Mouse (Mus musculus) kidney, embryonic 16.5 days (tissue): ENCODE results near the gene Ptma. TPM values are rescaled to one million over a fixed set of nuclear protein-coding genes. Genes with fewer than 3 reads are reported as not detected.
A peak's percentile ranks its signal among the peaks of the same experiment; 100 is the strongest.

Experiments used
- ATAC-seq: fragments of 200-750 bp; cut with Nextera tagmentation; 2 replicates; pipeline ENCODE4 v1.8.0; 2017; ENCODE audit warnings: moderate TSS enrichment; ENCODE audit not compliant: low FRiP score, low TSS enrichment
- H3K27ac ChIP-seq: fragments of 300-500 bp; sonication (generic); 2 replicates; pipeline ENCODE4 v1.5.1; 2014; ENCODE audit warnings: low read length
- H3K27me3 ChIP-seq: fragments of 300-500 bp; sonication (generic); 2 replicates; pipeline ENCODE4 v1.6.1; 2014; ENCODE audit warnings: low read length, control low read depth, mixed read lengths; ENCODE audit not compliant: insufficient read depth
- H3K36me3 ChIP-seq: fragments of 300-500 bp; sonication (generic); 2 replicates; pipeline ENCODE4 v1.6.1; 2014; ENCODE audit warnings: low read length, control low read depth, mixed read lengths; ENCODE audit not compliant: insufficient read depth
- H3K4me1 ChIP-seq: fragments of 300-500 bp; sonication (generic); 2 replicates; pipeline ENCODE4 v1.6.1; 2014; ENCODE audit warnings: low read length, control low read depth, mixed read lengths; ENCODE audit not compliant: insufficient read depth
- H3K4me2 ChIP-seq: fragments of 300-500 bp; sonication (generic); replicated peaks from 2 replicates; pipeline ENCODE4 v1.6.1; 2014; ENCODE audit warnings: low read depth, low read length
- H3K4me3 ChIP-seq: fragments of 300-500 bp; sonication (generic); 2 replicates; pipeline ENCODE4 v1.5.1; 2014; ENCODE audit warnings: mild to moderate bottlenecking, low read length
- H3K9ac ChIP-seq: fragments of 300-500 bp; sonication (generic); replicated peaks from 2 replicates; pipeline ENCODE4 v1.6.1; 2014; ENCODE audit warnings: low read length
- H3K9me3 ChIP-seq: fragments of 300-500 bp; sonication (generic); 2 replicates; pipeline ENCODE4 v1.6.1; 2016; ENCODE audit warnings: low read length, control low read depth
- WGBS: fragments of 180-500 bp; shearing (Covaris S2); extraction: QIAGEN DNeasy Blood & Tissue Kit; methylation state at CpG from one replicate; pipeline ENCODE4 v1.1.7; 2014; 5-methylcytosine and 5-hydroxymethylcytosine counted together
- polyA plus RNA-seq: library from polyadenylated mRNA; unstranded; fragments of >200 nt; fragmentation: Nextera tagmentation; extraction: Ambion mirVana; gene quantifications from 2 replicates; pipeline ENCODE4 v1.2.1, GENCODE M21; 2015

Ptma gene
- polyA plus RNA-seq, 1 experiment from 2014 or later = 2,279 TPM

DNA sequence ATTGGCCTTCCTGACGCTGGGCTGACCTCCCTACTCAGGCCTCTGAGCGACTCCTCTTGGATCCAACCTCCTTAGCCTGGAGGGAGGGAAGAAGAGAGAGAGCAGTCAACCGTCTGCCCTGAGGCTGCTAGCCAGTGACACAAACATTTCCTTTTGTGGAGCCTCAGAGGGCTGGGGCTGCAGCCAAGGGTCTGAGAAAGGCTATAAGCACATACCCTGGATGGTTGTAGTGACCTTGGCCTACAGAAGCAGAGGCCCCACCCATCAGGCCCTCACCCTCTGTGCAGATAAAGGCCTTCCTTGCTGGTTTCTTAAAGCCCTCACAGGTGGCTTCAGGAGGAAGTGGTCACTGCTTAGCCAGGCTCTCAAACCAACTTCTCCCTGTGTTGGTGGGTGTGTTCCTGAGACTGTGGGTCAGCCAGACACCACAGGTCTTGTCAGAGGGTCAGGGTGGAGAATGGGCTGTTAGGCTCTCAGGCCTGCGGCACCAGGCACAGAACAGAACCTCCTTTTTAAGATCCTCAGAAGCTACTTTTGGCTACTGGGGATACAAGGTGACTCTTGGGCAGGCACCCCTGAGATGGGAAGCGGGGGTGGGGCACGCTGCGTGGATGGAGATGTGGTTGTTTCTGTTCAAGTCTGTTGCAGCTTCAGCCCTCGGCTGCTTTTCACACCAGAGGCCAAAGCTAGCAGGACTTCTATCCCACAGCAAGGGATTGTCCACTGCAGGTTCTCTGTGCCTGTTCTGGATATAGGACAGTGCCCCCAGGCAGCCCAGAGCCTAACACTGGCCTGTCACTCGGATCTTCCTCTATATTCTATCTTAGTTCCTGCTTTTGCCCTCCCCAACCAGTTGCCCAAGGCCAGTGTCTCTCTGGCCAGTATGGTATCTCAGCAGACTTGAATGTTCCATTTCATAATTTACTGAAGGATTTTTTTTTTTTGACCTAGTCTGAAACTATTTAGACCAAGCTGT is 34.1 kb upstream of the Ptma start:
- H3K9me3 ChIP-seq = no peaks in the 10 kb centered on the region
- no peaks in the 10 kb centered on the region for H3K36me3 ChIP-seq
- WGBS = 64% methylated on average over 9 of the region's 9 CpGs
- H3K27ac ChIP-seq = peak overlapping the region; percentile 94
- no peaks in the 10 kb centered on the region for H3K27me3 ChIP-seq
- peak; percentile 7; the same call in 1 of the 2 replicates for ATAC-seq
- peaks cover 46% of the 10 kb centered on the region for H3K4me1 ChIP-seq
- H3K4me3 ChIP-seq = no peak overlapping the region
- peak overlapping the region; percentile 32; the same call in 1 of the 2 replicates for H3K9ac ChIP-seq
- H3K4me2 ChIP-seq = no peak overlapping the region

DNA sequence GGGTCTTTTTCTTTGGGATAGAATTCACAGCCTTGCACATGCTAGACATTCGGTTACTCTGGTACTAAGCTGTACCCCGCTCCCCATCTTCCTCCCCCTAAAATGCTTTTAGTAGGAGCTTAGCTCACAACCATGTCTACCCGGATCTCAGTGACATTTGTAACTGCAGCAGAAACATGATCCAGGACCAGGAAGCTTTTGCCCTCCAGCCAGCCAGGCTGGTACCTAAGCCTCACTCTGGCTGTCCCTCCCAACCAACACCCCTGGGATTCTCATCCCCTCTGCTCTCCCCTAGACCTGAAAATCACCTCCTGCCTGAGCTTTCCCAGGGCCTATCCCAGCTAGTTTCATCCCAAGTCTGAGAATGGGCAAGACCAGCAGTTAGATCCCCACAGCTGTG is 32.7 kb upstream of the Ptma start:
- no peaks in the 10 kb centered on the region for H3K9me3 ChIP-seq
- no peak overlapping the region for H3K9ac ChIP-seq
- ATAC-seq = no peak
- H3K4me2 ChIP-seq = no peak overlapping the region
- no peaks in the 10 kb centered on the region for H3K36me3 ChIP-seq
- 0 out of 2 replicates have a peak overlapping the region, but pooled peaks have one; percentile 21 for H3K27ac ChIP-seq
- no peaks in the 10 kb centered on the region for H3K27me3 ChIP-seq
- WGBS = 67% methylated on average over 3 of the region's 3 CpGs
- H3K4me3 ChIP-seq = no peak overlapping the region
- peaks cover 49% of the 10 kb centered on the region for H3K4me1 ChIP-seq

DNA sequence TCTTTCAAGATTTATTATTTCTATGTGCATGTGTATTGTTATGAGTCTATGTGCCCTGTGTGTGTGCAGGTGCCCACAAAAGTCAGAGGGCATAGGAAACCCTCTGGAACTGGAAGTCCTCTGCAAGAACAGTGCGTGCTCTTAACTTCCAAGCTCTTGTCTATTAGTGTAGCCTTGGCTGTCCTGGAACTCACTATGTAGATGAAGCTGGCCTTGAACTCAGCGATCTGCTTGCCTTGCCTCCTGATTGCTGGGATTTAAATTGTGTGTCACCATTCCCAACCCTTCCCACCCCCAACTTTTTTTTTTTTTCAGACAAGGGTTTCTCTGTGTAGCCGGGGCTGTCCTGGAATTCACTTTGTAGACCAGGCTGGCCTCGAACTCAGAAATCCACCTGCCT is 30.2 kb upstream of the Ptma start:
- Histone ChIP-seq H3K27me3 (no peaks in the 10 kb centered on the region), H3K4me1 (peaks cover 49% of the 10 kb centered on the region), H3K4me3 (no peak overlapping the region), H3K4me2 (no peak overlapping the region), H3K9me3 (no peaks in the 10 kb centered on the region), H3K9ac (no peak overlapping the region), H3K27ac (no peak overlapping the region; the same call in none of the 2 replicates), H3K36me3 (no peaks in the 10 kb centered on the region)
- WGBS = 88% methylated on average over 4 of the region's 4 CpGs
- ATAC-seq = no peak

DNA sequence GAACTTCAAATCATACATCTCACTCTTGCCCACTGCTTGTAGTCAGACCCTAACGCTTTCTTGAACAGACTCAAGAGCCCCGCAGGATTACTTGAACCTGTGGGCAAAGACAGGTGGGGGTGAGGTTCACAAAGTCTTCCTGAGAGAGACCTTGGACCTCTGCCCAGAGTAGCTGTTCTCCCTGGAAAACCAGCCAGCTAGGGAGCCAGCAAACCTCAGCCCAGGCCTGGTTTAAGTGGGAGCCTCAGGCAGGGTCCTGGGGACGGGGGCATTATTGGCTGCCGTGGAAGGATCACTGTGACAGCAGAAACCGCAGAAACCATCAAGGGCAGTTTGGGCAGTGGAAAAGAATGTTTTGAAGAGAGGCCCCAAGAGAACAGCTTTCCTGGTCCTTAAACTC is 29.2 kb upstream of the Ptma start:
- no peaks in the 10 kb centered on the region for H3K36me3 ChIP-seq
- peak overlapping the region; percentile 18 for H3K9ac ChIP-seq
- 74% methylated on average over 5 of the region's 5 CpGs for WGBS
- peak overlapping the region; percentile 96 for H3K27ac ChIP-seq
- H3K9me3 ChIP-seq = no peaks in the 10 kb centered on the region
- H3K4me3 ChIP-seq = no peak overlapping the region
- H3K4me1 ChIP-seq = peaks cover 50% of the 10 kb centered on the region
- H3K27me3 ChIP-seq = no peaks in the 10 kb centered on the region
- ATAC-seq = no peak
- H3K4me2 ChIP-seq = no peak overlapping the region

DNA sequence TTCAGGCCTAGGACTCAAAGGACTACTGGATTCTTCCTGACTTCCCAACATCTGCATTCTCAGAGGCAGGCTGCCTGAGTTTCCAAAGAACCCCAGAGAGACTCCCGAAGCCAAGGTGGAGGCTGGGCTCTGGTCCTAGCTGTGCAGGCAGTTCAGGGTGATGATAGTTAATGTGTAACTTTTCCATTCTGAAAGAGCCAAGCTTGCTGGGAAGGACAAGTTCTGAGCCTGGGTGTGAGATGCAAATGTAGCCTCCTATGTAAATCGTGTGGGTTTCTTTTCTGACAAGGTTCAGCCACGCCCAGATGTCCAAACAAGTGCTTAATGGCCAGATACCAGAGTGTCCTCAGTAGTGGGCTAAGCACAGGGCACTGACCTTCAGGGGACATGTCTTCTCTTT is 28.5 kb upstream of the Ptma start:
- Histone ChIP-seq H3K27me3 (no peaks in the 10 kb centered on the region), H3K27ac (peak overlapping the region; percentile 96), H3K4me2 (no peak overlapping the region), H3K9me3 (no peaks in the 10 kb centered on the region), H3K4me3 (no peak overlapping the region), H3K4me1 (peaks cover 52% of the 10 kb centered on the region), H3K36me3 (no peaks in the 10 kb centered on the region), H3K9ac (peak overlapping the region; percentile 54)
- peak; percentile 46 for ATAC-seq
- 50% methylated on average over 3 of the region's 3 CpGs for WGBS

- Histone ChIP-seq H3K9ac (peak overlapping the region; percentile 54), H3K4me3 (no peak overlapping the region), H3K4me2 (no peak overlapping the region), H3K27me3 (no peaks in the 10 kb centered on the region), H3K36me3 (no peaks in the 10 kb centered on the region), H3K4me1 (peaks cover 58% of the 10 kb centered on the region), H3K9me3 (no peaks in the 10 kb centered on the region), H3K27ac (peak overlapping the region; percentile 96)
- WGBS = 59% methylated on average over 1 of the region's 1 CpGs
- no peak for ATAC-seq
Observed at GRCm38 (mm10) chr1:86498611-86499010, 27.9 kb upstream of the Ptma start.

DNA sequence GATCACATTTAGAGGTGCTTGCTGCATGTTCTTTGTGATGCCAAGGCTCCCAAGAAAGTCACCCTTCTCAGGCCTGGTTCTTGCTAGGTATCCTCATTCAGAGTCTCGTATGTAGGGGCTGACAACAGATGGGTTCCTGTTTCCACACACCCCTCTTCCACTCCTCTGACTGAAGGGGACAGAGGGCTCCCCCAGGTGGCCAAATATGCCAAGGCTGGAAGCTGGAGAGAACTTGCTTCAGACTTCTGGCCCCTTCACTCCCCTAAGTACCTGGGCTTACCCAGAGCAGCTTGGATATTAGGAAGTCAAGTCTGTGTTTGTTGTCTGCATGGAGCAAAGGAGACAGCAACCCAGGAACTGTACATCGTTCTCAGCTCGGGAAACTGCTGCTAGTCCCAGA is 26.6 kb upstream of the Ptma start:
- Histone ChIP-seq H3K9ac (peak overlapping the region; percentile 46; the same call in 1 of the 2 replicates), H3K4me1 (peaks cover 66% of the 10 kb centered on the region), H3K9me3 (no peaks in the 10 kb centered on the region), H3K36me3 (no peaks in the 10 kb centered on the region), H3K27ac (peak overlapping the region; percentile 16; the same call in 1 of the 2 replicates), H3K4me3 (no peak overlapping the region), H3K4me2 (no peak overlapping the region), H3K27me3 (no peaks in the 10 kb centered on the region)
- ATAC-seq = no peak
- 27% methylated on average over 3 of the region's 3 CpGs for WGBS

GRCm38 (mm10) chr1:86500681-86501080 is 25.8 kb upstream of the Ptma start:
- Histone ChIP-seq H3K27ac (peak overlapping the region; percentile 54; the same call in 1 of the 2 replicates), H3K27me3 (no peaks in the 10 kb centered on the region), H3K9me3 (no peaks in the 10 kb centered on the region), H3K4me1 (peaks cover 74% of the 10 kb centered on the region), H3K4me3 (no peak overlapping the region), H3K4me2 (no peak overlapping the region), H3K36me3 (no peaks in the 10 kb centered on the region), H3K9ac (no peak overlapping the region)
- ATAC-seq = no peak
- WGBS = 66% methylated on average over 4 of the region's 4 CpGs

GRCm38 (mm10) chr1:86501114-86501532 is 25.4 kb upstream of the Ptma start:
- Histone ChIP-seq H3K4me2 (no peak overlapping the region), H3K27ac (peak overlapping the region; percentile 54), H3K4me1 (peaks cover 76% of the 10 kb centered on the region), H3K27me3 (no peaks in the 10 kb centered on the region), H3K9me3 (no peaks in the 10 kb centered on the region), H3K9ac (peak overlapping the region; percentile 5), H3K4me3 (no peak overlapping the region), H3K36me3 (no peaks in the 10 kb centered on the region)
- ATAC-seq = no peak
- WGBS = 37% methylated on average over 6 of the region's 6 CpGs

- peak overlapping the region; percentile 5; the same call in 1 of the 2 replicates for H3K9ac ChIP-seq
- ATAC-seq = peak; percentile 1; the same call in 1 of the 2 replicates
- peaks cover 78% of the 10 kb centered on the region for H3K4me1 ChIP-seq
- WGBS = 0% methylated on average over 4 of the region's 4 CpGs
- no peaks in the 10 kb centered on the region for H3K27me3 ChIP-seq
- H3K4me2 ChIP-seq = peak overlapping the region; percentile 36
- H3K4me3 ChIP-seq = no peak overlapping the region
- no peaks in the 10 kb centered on the region for H3K36me3 ChIP-seq
- no peaks in the 10 kb centered on the region for H3K9me3 ChIP-seq
- peak overlapping the region; percentile 96 for H3K27ac ChIP-seq
Observed at GRCm38 (mm10) chr1:86501559-86501958, 25.0 kb upstream of the Ptma start.
